Mouse (Mus musculus) thymus, postnatal 36 days (tissue): Measurements from ENCODE around the gene Tgfbr3.

ENCODE experiments used
- DNase-seq, 2 experiments: peaks; one replicate each; pipeline ENCODE4 v3.0.0; 2022; ENCODE audit warnings: mixed read lengths in 2 of 2

The Tgfbr3 gene

GRCm38 (mm10) chr5:107103591-107103990 is 185.8 kb downstream of the Tgfbr3 start:
- DNase-seq = no peak

- DNase-seq = no peak
These were observed 186.5 kb downstream of the Tgfbr3 start for GRCm38 (mm10) chr5:107102916-107103315.

GRCm38 (mm10) chr5:107101684-107102083 is 187.7 kb downstream of the Tgfbr3 start:
- no peak for DNase-seq

GRCm38 (mm10) chr5:107101135-107101534 is 188.3 kb downstream of the Tgfbr3 start:
- peak; percentile 37 to 55 for DNase-seq

- DNase-seq = no peak
These were observed 189.8 kb downstream of the Tgfbr3 start for GRCm38 (mm10) chr5:107099634-107100033.

DNA sequence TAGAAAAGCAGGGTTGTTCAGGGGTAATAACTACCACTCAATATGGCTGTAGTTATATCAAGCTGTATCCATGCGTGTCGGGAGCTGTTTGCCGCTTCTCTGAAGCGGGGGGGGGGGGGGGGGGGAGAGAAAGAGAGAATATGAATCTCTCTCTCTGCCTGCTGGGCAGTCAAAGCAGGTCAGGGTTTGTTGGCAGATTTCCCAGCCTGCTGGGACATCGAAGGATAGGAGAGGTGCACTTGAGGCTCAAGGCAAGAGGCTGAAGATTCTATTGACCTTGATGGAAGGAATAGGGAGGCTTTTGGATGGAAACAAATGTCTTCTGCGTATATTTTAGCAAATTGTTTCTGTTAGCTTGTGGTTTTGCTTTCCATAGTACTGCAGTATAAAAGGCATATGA is 190.4 kb downstream of the Tgfbr3 start:
- no peak for DNase-seq

GRCm38 (mm10) chr5:107098007-107098406 is 191.4 kb downstream of the Tgfbr3 start:
- DNase-seq = no peak

- DNase-seq = no peak
These were observed 192.1 kb downstream of the Tgfbr3 start for GRCm38 (mm10) chr5:107097314-107097713.

DNA sequence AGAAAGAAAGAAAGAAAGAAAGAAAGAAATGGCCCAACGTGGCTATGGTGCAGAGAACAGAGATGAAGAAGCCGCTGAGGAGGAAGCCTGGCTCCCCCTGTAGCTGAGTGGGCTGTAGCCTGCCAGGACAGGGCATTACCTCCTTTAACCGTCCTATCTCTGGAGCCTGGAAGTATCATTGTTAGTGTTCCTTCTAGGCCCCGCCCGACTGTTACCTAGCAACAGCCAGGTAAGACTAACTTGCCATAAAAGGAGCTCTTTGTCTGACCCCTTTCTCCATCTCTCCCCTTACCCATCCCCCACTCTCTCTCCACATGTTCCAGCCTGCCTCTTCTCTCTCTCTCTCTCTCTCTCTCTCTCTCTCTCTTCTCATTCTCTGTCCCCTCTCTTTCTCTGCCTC is 195.2 kb downstream of the Tgfbr3 start:
- DNase-seq = no peak

DNA sequence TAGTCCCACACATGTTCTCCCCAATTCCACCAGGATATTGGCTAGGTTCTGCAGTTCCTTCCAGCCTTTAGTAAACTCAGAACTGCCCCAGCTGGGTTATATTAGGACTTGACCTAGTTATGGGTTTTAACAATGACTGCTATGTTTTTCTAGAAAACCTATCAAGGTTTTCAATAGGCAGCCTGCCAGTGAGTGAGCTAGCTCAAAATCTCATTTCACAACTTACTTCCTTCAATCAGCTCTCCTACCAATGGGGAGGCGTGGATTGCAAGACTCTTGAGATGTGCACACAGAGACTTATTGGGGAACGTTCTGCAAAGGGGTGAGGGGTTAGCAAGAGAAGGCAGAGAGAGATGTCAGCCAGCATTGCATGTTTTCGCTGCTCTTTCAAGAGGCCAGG is 196.2 kb downstream of the Tgfbr3 start:
- no peak for DNase-seq

DNA sequence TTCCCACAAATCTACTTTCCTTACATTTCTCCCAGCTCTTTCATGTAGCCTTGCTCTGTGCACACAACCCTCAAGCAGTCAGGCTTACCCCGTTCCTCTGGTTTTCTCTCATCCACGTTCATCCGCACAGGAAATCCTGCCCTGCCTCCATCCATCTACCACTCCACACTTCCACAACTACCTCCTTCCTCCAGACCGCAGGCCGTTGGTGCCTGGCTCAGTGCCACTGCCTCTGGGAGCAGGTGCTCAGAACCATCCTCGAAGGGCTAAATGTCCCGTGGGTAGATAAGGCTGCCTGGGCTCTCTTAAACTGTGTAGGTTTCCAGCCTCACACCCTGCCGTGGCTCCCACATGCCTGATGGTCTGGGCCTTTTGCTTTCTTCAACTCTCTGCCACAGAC is 197.3 kb downstream of the Tgfbr3 start:
- DNase-seq = peak; percentile 32 to 56

- no peak for DNase-seq
These were observed 199.5 kb downstream of the Tgfbr3 start for GRCm38 (mm10) chr5:107089966-107090365.

GRCm38 (mm10) chr5:107087829-107088808 is 201.3 kb downstream of the Tgfbr3 start:
- DNase-seq = no peak

GRCm38 (mm10) chr5:107087291-107087690 is 202.1 kb downstream of the Tgfbr3 start:
- no peak for DNase-seq

GRCm38 (mm10) chr5:107086166-107086565 is 203.3 kb downstream of the Tgfbr3 start:
- no peak for DNase-seq

- no peak for DNase-seq
These were observed 205.0 kb downstream of the Tgfbr3 start for GRCm38 (mm10) chr5:107084431-107084830.

DNA sequence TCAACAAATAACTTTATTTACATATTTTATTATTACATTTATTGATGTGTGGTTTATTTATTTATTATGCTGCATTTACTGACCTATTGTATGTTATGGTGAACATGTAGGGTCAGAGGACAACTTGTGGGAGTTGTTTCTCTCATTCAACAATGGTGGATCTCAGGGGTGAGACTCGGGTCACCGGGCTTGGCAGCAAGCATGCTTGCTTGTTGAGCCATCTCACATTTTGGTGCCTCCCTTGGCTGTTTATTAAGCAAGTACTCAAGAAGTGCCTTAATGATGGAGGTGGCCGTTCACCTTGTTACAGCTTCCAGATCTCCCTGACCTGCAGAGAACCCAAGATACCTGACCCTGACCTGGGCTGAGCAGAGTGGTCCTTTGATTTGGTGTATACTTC is 207.4 kb downstream of the Tgfbr3 start:
- no peak for DNase-seq

DNA sequence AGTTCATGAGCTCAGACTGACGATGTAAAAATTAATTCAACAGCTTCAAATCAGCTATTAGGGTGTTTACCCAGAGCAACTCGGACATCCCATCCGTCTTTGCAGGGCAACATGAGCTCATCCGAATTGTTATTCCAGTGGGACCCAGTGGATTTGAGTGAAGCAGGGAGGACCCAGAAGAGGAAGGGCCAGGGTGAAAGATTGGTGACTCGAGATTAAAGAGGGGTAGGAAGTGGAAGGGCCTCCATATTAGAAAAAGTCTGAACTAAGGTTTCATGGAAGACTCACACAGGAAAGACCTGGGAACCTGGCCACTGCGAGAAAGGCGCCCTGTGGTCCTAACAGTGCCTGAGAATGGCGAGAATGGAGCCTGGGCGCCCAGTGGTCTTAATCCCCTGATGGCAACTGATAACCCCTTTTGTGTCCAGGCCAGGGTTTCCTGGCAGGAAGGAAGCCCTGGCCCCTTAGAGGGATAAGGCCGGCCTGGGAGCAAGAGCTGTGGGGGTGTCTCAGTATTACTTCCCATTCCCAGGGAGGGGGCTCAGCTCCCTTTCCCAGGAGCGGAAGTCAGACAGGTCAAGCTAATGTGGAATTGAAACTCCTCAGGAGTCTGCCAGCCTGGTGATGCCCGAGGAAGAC is 208.3 kb downstream of the Tgfbr3 start:
- DNase-seq = no peak

GRCm38 (mm10) chr5:107079920-107080319 is 209.5 kb downstream of the Tgfbr3 start:
- DNase-seq = peak; percentile 19 to 46

DNA sequence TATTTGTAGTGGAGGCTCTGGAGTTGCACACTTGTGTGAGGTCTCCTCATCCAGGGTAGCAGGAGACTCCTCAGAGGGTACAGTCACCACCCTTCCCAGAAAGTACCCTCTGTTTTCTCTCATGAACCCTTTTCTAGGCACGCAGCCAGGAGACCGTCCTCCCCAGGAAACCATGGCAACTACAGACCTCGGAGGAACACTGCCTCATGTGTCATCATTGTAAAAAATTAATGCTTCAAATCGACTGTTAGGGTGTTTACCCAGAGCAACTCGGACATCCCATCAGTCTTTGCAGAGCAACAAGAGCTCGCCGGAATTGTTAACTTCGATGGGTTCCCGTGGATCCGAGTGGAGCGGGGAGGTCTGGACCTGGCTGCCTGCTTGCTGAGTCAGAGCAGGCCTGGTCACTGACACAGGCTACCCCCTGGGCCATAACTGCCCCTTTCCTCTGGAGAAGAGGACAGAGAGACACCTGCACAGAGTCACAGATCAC is 210.2 kb downstream of the Tgfbr3 start:
- DNase-seq = no peak

- DNase-seq = no peak
These were observed 211.1 kb downstream of the Tgfbr3 start for GRCm38 (mm10) chr5:107078361-107078760.

GRCm38 (mm10) chr5:107077900-107078299 is 211.5 kb downstream of the Tgfbr3 start:
- DNase-seq = no peak

- DNase-seq = no peak
These were observed 214.3 kb downstream of the Tgfbr3 start for GRCm38 (mm10) chr5:107074980-107075583.
